Mouse (Mus musculus): ENCODE data around the gene Rab37. TPM values are rescaled to one million over a fixed set of nuclear protein-coding genes. Genes with fewer than 3 reads are reported as not detected.

Rab37 gene
- polyA plus RNA-seq, 1 experiment from 2014 or later, result 1.8 TPM

GRCm38 (mm10) chr11:115131768-115132381 is 40.6 kb downstream of the Rab37 start:
- no peaks in the 10 kb centered on the region for H3K9me3 ChIP-seq (replicated peaks)
- H3K9ac ChIP-seq, result no peak overlapping the region
- H3K4me3 ChIP-seq, result no peak overlapping the region
- no peak for ATAC-seq (ENCODE audit: insufficient number of reproducible peaks, low FRiP score)
- H3K27ac ChIP-seq (ENCODE audit: poor library complexity, severe bottlenecking), result no peak overlapping the region
- no peaks in the 10 kb centered on the region for H3K27me3 ChIP-seq (replicated peaks)
- H3K4me2 ChIP-seq, result no peak overlapping the region
- no peaks in the 10 kb centered on the region for H3K4me1 ChIP-seq (replicated peaks)
- WGBS, result 79% methylated on average over 8 of the region's 8 CpGs
- H3K36me3 ChIP-seq, result no peaks in the 10 kb centered on the region

- H3K4me2 ChIP-seq, result no peak within 1 kb of the TSS
- no peak within 1 kb of the TSS for H3K4me3 ChIP-seq
- no peak for ATAC-seq (ENCODE audit: insufficient number of reproducible peaks, low FRiP score)
- H3K9me3 ChIP-seq (replicated peaks), result no peaks in the 10 kb centered on the region
- no peak within 1 kb of the TSS for H3K9ac ChIP-seq
- no peaks in the 10 kb centered on the region for H3K27me3 ChIP-seq (replicated peaks)
- 64% methylated on average over 8 of the region's 8 CpGs for WGBS
- H3K4me1 ChIP-seq (replicated peaks), result no peaks in the 10 kb centered on the region
- no peak within 1 kb of the TSS for H3K27ac ChIP-seq (ENCODE audit: poor library complexity, severe bottlenecking)
- no peaks in the 10 kb centered on the region for H3K36me3 ChIP-seq
These were observed 42.6 kb downstream of the Rab37 start, which contains the start of gene Cd300lf for GRCm38 (mm10) chr11:115133800-115134199. Gene Cd300lf, minus strand, starts transcription at chr11:115133992.

- 69% methylated on average over 5 of the region's 5 CpGs for WGBS
- H3K4me2 ChIP-seq, result no peak overlapping the region
These were observed 47.5 kb downstream of the Rab37 start for GRCm38 (mm10) chr11:115138597-115139262.

GRCm38 (mm10) chr11:115141970-115142369 is 50.7 kb downstream of the Rab37 start:
- no peak overlapping the region for H3K4me3 ChIP-seq
- H3K4me2 ChIP-seq, result no peak overlapping the region
- H3K9me3 ChIP-seq (replicated peaks), result no peaks in the 10 kb centered on the region
- no peaks in the 10 kb centered on the region for H3K4me1 ChIP-seq (replicated peaks)
- H3K27ac ChIP-seq (ENCODE audit: poor library complexity, severe bottlenecking), result no peak overlapping the region
- no peak for ATAC-seq (ENCODE audit: insufficient number of reproducible peaks, low FRiP score)
- no peaks in the 10 kb centered on the region for H3K27me3 ChIP-seq (replicated peaks)
- 75% methylated on average over 2 of the region's 2 CpGs for WGBS
- H3K9ac ChIP-seq, result no peak overlapping the region
- H3K36me3 ChIP-seq, result no peaks in the 10 kb centered on the region

More at GRCm38 (mm10) chr11:115138597-115139262, 47.5 kb downstream of the Rab37 start:
- Histone ChIP-seq H3K36me3 (no peaks in the 10 kb centered on the region), H3K27me3 (replicated peaks) (no peaks in the 10 kb centered on the region), H3K9me3 (replicated peaks) (no peaks in the 10 kb centered on the region), H3K4me3 (no peak overlapping the region), H3K9ac (no peak overlapping the region), H3K4me1 (replicated peaks) (no peaks in the 10 kb centered on the region), H3K27ac (ENCODE audit: poor library complexity, severe bottlenecking) (no peak overlapping the region)
- ATAC-seq (ENCODE audit: insufficient number of reproducible peaks, low FRiP score), result no peak

GRCm38 (mm10) chr11:115147813-115148212 is 56.6 kb downstream of the Rab37 start:
- no peak overlapping the region for H3K27ac ChIP-seq (ENCODE audit: poor library complexity, severe bottlenecking)
- peaks cover 3% of the 10 kb centered on the region; the same call in 1 of the 2 replicates for H3K4me1 ChIP-seq (replicated peaks)
- no peak overlapping the region for H3K4me3 ChIP-seq
- peaks cover 6% of the 10 kb centered on the region; the same call in 1 of the 2 replicates for H3K27me3 ChIP-seq (replicated peaks)
- no peak overlapping the region for H3K9ac ChIP-seq
- H3K9me3 ChIP-seq (replicated peaks), result peaks cover 6% of the 10 kb centered on the region
- no peak overlapping the region for H3K4me2 ChIP-seq
- H3K36me3 ChIP-seq, result no peaks in the 10 kb centered on the region
- ATAC-seq (ENCODE audit: insufficient number of reproducible peaks, low FRiP score), result no peak
- WGBS, result 75% methylated on average over 4 of the region's 4 CpGs

GRCm38 (mm10) chr11:115150741-115151254 is 59.6 kb downstream of the Rab37 start:
- peaks cover 6% of the 10 kb centered on the region for H3K9me3 ChIP-seq (replicated peaks)
- no peak overlapping the region for H3K27ac ChIP-seq (ENCODE audit: poor library complexity, severe bottlenecking)
- peaks cover 14% of the 10 kb centered on the region for H3K4me1 ChIP-seq (replicated peaks)
- no peak for ATAC-seq (ENCODE audit: insufficient number of reproducible peaks, low FRiP score)
- no peak overlapping the region for H3K4me3 ChIP-seq
- H3K27me3 ChIP-seq (replicated peaks), result peaks cover 30% of the 10 kb centered on the region
- no peaks in the 10 kb centered on the region for H3K36me3 ChIP-seq
- no peak overlapping the region for H3K9ac ChIP-seq
- WGBS, result 71% methylated on average over 6 of the region's 6 CpGs
- H3K4me2 ChIP-seq, result no peak overlapping the region

GRCm38 (mm10) chr11:115151755-115152429 is 60.7 kb downstream of the Rab37 start:
- ATAC-seq (ENCODE audit: insufficient number of reproducible peaks, low FRiP score), result no peak
- Histone ChIP-seq H3K9me3 (replicated peaks) (peaks cover 6% of the 10 kb centered on the region), H3K4me1 (replicated peaks) (peaks cover 14% of the 10 kb centered on the region), H3K36me3 (no peaks in the 10 kb centered on the region), H3K27ac (ENCODE audit: poor library complexity, severe bottlenecking) (no peak overlapping the region), H3K27me3 (replicated peaks) (peaks cover 41% of the 10 kb centered on the region), H3K4me2 (peak overlapping the region; percentile 67), H3K9ac (peak overlapping the region; percentile 19; the same call in 1 of the 2 replicates), H3K4me3 (peak overlapping the region; percentile 37)
- WGBS, result 4% methylated on average over 15 of the region's 15 CpGs

- peaks cover 42% of the 10 kb centered on the region for H3K27me3 ChIP-seq (replicated peaks)
- 69% methylated on average over 9 of the region's 9 CpGs for WGBS
- H3K27ac ChIP-seq (ENCODE audit: poor library complexity, severe bottlenecking), result no peak overlapping the region
- H3K4me2 ChIP-seq, result no peak overlapping the region
- ATAC-seq (ENCODE audit: insufficient number of reproducible peaks, low FRiP score), result no peak
- H3K9me3 ChIP-seq (replicated peaks), result peaks cover 6% of the 10 kb centered on the region
- H3K9ac ChIP-seq, result no peak overlapping the region
- H3K4me3 ChIP-seq, result no peak overlapping the region
- peaks cover 20% of the 10 kb centered on the region for H3K4me1 ChIP-seq (replicated peaks)
- H3K36me3 ChIP-seq, result no peaks in the 10 kb centered on the region
These were observed 61.9 kb downstream of the Rab37 start for GRCm38 (mm10) chr11:115153088-115153487.

GRCm38 (mm10) chr11:115153699-115154292 is 62.6 kb downstream of the Rab37 start:
- ATAC-seq (ENCODE audit: insufficient number of reproducible peaks, low FRiP score), result peak; percentile 81

GRCm38 (mm10) chr11:115155053-115155634 is 63.9 kb downstream of the Rab37 start:
- H3K27me3 ChIP-seq (replicated peaks), result peaks cover 42% of the 10 kb centered on the region
- peaks cover 28% of the 10 kb centered on the region for H3K4me1 ChIP-seq (replicated peaks)
- no peak overlapping the region for H3K4me3 ChIP-seq
- WGBS, result 5% methylated on average over 5 of the region's 5 CpGs
- H3K36me3 ChIP-seq, result no peaks in the 10 kb centered on the region
- ATAC-seq (ENCODE audit: insufficient number of reproducible peaks, low FRiP score), result no peak
- no peaks in the 10 kb centered on the region for H3K9me3 ChIP-seq (replicated peaks)
- no peak overlapping the region for H3K27ac ChIP-seq (ENCODE audit: poor library complexity, severe bottlenecking)
- no peak overlapping the region for H3K9ac ChIP-seq
- no peak overlapping the region for H3K4me2 ChIP-seq

More at GRCm38 (mm10) chr11:115153699-115154292, 62.6 kb downstream of the Rab37 start:
- Histone ChIP-seq H3K27ac (ENCODE audit: poor library complexity, severe bottlenecking) (no peak overlapping the region), H3K4me3 (peak overlapping the region; percentile 39), H3K4me1 (replicated peaks) (peaks cover 27% of the 10 kb centered on the region), H3K4me2 (peak overlapping the region; percentile 54), H3K9ac (no peak overlapping the region), H3K36me3 (no peaks in the 10 kb centered on the region), H3K9me3 (replicated peaks) (peaks cover 6% of the 10 kb centered on the region), H3K27me3 (replicated peaks) (peaks cover 42% of the 10 kb centered on the region)
- WGBS, result under 1% methylated on average over 35 of the region's 35 CpGs
